Mouse (Mus musculus): ENCODE data around the gene Klf12.

DNA sequence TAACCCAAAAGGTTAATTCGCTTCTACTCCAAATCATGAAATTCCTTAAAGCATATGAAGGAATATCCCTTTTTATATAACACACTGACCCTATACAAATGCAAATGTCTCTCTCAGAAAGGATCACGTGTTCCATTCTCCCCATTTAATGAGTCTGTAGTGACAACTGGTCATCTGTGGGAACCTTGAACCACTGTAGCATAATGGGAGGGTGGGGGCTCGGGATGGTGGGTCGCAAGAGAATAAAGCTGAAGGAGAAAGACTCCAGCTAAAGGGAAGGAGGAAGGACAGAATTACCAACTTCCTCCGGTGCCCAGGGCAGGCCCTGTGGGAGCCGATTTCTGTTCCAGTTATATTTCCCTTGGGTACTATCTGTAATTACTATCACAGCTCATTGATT, 180.7 kb downstream of the Klf12 start:
- TF ChIP-seq USF1 (IDR thresholded peaks at IDR 0.05; ENCODE audit: low read depth, low read length) = no peak
- no peak for TF ChIP-seq CTCF (conservative IDR thresholded peaks at IDR 0.05 in 1 of 2, IDR thresholded peaks at IDR 0.05 in 1 of 2; ENCODE audit: low read depth in 2 of 2, low read length in 2 of 2)
- TF ChIP-seq E2F4 (IDR thresholded peaks at IDR 0.05; ENCODE audit: insufficient replicate concordance, low read depth, low read length) = no peak
- TF ChIP-seq RAD21 (IDR thresholded peaks at IDR 0.05; ENCODE audit: low read depth, low read length) = no peak
- TF ChIP-seq ZMIZ1 (IDR thresholded peaks at IDR 0.05; ENCODE audit: low read depth, low read length) = no peak
- TF ChIP-seq UBTF (IDR thresholded peaks at IDR 0.05; ENCODE audit: low read depth, low read length) = no peak
- TF ChIP-seq KAT2A (IDR thresholded peaks at IDR 0.05; ENCODE audit: insufficient replicate concordance, low read length) = no peak
- no peak for TF ChIP-seq SMC3 (IDR thresholded peaks at IDR 0.05; ENCODE audit: low read depth, low read length)

Measured in CH12.LX (cell line).